Mouse (Mus musculus) B cell, adult 67 days (primary cell): ENCODE data around the gene Gm5901. TPM values are rescaled to one million over a fixed set of nuclear protein-coding genes. Genes with fewer than 3 reads are reported as not detected.

ENCODE experiments used
- total RNA-seq, 2 experiments: library from RNA; stranded (reverse); gene quantifications; 4 replicates each; pipeline ENCODE4 v1.2.4; 2023

Gm5901 gene
- not detected for total RNA-seq

GRCm38 (mm10) chr7:105374866-105375265, at the start of gene Gm5901:
Gene Gm5901, plus strand, starts transcription at chr7:105375038.

GRCm38 (mm10) chr7:105334004-105334403, 40.8 kb upstream of the Gm5901 start, which contains the start of gene Olfr690:
Gene Olfr690, minus strand, starts transcription at chr7:105334104.

GRCm38 (mm10) chr7:105342170-105342569, 32.7 kb upstream of the Gm5901 start, which contains the start of gene Olfr691:
Gene Olfr691, minus strand, starts transcription at chr7:105342270.

GRCm38 (mm10) chr7:105367930-105368329, 6.9 kb upstream of the Gm5901 start, which contains the start of gene Olfr692:
Gene Olfr692, plus strand, starts transcription at chr7:105368230.

GRCm38 (mm10) chr7:105399935-105400624, 25.2 kb downstream of the Gm5901 start, which contains the start of gene Fam160a2:
Gene Fam160a2, minus strand, starts transcription at chr7:105400054.

GRCm38 (mm10) chr7:105404268-105404667, 29.4 kb downstream of the Gm5901 start, which contains the start of gene Cnga4:
Gene Cnga4, plus strand, starts transcription at chr7:105404568.

GRCm38 (mm10) chr7:105425424-105426043, 50.7 kb downstream of the Gm5901 start, which contains the start of gene Cckbr:
Gene Cckbr, plus strand, starts transcription at chr7:105425731.

Other genes with a start within 250 kb of the Gm5901 start
- gene Olfr683, start 228.0 kb upstream of the Gm5901 start, total RNA-seq: not detected
- not detected for gene Olfr684, start 211.4 kb upstream of the Gm5901 start, total RNA-seq
- gene Olfr685, start 189.0 kb upstream of the Gm5901 start, total RNA-seq: not detected
- not detected for gene Olfr686, start 167.6 kb upstream of the Gm5901 start, total RNA-seq
- gene Olfr688, start 86.9 kb upstream of the Gm5901 start, total RNA-seq: not detected
- not detected for gene Olfr689, start 63.9 kb upstream of the Gm5901 start, total RNA-seq
- not detected for gene Olfr690, start 40.9 kb upstream of the Gm5901 start, total RNA-seq
- not detected for gene Olfr691, start 32.8 kb upstream of the Gm5901 start, total RNA-seq
- gene Olfr692, start 6.8 kb upstream of the Gm5901 start, total RNA-seq: not detected
- gene Fam160a2, start 25.0 kb downstream of the Gm5901 start, total RNA-seq: 10 to 100 TPM; 47.0 to 56.8 TPM
- not detected for gene Cnga4, start 29.5 kb downstream of the Gm5901 start, total RNA-seq
- not detected for gene Cckbr, start 50.7 kb downstream of the Gm5901 start, total RNA-seq
- gene Cavin3, start 107.3 kb downstream of the Gm5901 start, total RNA-seq: not detected
- gene Smpd1, start 179.3 kb downstream of the Gm5901 start, total RNA-seq: 10 to 100 TPM; 25.2 to 27.6 TPM
- 1 to 10 TPM; 3.8 to 4.2 TPM for gene Apbb1, start 206.6 kb downstream of the Gm5901 start, total RNA-seq
- gene Hpx, start 225.1 kb downstream of the Gm5901 start, total RNA-seq: not detected